Mouse (Mus musculus): Measurements from ENCODE around the gene Sema4f.

Gene Sema4f

DNA sequence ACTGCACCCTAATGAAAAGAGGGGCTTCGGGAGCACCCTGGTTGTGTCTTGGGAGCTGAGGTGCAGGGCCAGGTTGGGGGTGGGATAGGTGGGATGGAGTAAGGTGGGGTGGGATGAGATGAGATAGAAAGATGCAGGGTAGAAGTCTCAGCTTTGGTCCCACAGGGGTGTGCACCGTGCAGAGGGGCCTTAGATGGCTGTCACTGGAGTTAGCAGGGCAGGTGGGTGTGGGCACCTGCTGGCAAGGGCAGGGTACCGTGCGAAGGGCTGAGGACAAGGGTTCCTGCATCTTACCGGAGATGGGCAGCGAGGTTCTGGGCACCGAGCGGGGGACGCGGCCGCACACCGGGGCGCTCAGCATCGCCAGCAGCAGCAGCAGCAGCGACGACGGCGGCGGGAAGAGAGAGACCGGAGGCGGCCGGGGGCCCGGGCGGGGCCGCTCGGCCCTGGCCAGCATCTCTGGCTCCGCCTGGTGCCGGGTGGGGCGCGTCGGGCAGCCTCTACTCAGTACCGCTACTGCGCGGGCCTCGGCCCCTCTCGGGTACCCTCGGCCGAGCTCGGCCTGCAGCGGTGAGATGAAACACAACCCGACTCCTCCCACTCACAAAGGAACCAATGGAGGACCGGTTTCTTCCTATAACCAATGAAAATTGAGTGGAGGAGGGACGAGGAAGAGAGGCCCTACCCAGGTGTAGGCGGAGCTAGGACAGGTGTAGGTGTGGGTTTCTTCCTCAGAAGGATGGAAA lies at the start of gene Sema4f:
TSS of gene Sema4f (minus strand) at position 603 of the 746 bp plus-strand sequence.
- peak; percentile 80 for DNase-seq (ENCODE audit: extremely low spot score, low spot score)

- no peak for DNase-seq (ENCODE audit: extremely low spot score, low spot score)
These were observed 47.9 kb upstream of the Sema4f start for GRCm38 (mm10) chr6:82987411-82987971.

- peak; percentile 44 for DNase-seq (ENCODE audit: extremely low spot score, low spot score)
These were observed 31.5 kb upstream of the Sema4f start for GRCm38 (mm10) chr6:82971031-82971430.

GRCm38 (mm10) chr6:82969249-82970084 lies 29.9 kb upstream of the Sema4f start:
- no peak for DNase-seq (ENCODE audit: extremely low spot score, low spot score)

DNA sequence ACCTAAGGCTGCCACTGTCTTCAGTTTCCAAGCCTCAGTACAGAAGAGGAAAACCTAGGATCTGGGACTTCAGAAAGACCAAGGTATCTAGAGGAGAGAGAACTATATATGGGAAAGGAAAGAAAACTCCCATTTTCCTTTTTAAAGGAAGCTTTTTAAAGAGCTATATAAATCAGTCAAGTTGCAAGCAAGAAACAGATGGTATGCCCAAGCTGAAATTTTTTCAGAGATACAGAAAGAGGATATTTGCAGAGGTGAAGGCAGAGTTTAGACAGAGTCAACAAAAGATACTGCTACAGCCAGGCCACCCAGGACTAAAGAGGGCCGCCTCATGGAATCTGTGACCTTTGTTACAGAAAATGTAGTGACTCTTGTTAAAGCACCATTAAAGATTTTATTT lies 22.1 kb upstream of the Sema4f start:
- DNase-seq (ENCODE audit: extremely low spot score, low spot score): no peak

GRCm38 (mm10) chr6:82956553-82957251 lies 17.1 kb upstream of the Sema4f start:
- DNase-seq (ENCODE audit: extremely low spot score, low spot score): no peak

GRCm38 (mm10) chr6:82946651-82947050 lies 7.1 kb upstream of the Sema4f start, which contains the start of gene M1ap:
Gene M1ap (plus strand): TSS chr6:82946902.
- no peak for DNase-seq (ENCODE audit: extremely low spot score, low spot score)

DNA sequence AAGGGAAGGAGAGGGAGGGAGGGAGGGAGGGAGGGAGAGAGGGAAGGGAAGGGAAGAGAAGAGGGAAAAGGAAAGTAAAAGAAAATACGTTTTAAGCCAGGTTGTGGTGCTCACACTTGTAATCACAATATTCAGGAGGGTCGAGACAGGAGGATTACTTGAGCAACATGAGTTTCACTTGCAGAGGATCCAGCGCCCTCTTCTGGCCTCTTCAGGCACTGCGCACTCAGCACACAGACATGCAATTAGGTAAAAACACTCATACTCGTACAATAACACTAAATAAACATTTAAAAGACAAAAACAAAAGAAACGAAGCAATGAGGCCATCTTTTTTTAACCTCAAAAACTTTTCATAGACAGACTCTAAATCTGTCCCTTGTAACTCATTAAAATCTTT lies 6.2 kb upstream of the Sema4f start:
- no peak for DNase-seq (ENCODE audit: extremely low spot score, low spot score)

- DNase-seq (ENCODE audit: extremely low spot score, low spot score): no peak
These were observed 1.2 kb upstream of the Sema4f start for GRCm38 (mm10) chr6:82940765-82941164.

GRCm38 (mm10) chr6:82934616-82935230 lies 4.8 kb downstream of the Sema4f start:
- DNase-seq (ENCODE audit: extremely low spot score, low spot score): no peak

DNA sequence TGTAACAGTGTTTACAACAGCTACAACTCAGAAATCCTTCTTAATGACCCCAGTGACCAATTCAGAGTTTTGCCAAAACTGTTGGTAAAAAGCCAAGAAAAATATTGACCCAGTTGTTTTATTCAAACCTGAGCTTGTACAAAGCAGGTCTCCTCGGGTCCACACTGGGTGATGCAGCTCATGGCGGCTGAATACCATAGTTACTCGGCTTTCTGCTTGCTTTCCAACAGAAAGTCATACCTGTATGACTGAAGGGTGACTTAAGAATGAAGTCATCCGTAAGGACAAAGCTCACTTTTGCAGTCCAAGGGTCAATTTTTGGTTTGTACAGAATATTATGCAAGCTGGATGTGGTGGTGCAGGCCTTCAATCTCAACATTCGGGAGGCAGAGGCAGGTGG lies 12.0 kb downstream of the Sema4f start:
- no peak for DNase-seq (ENCODE audit: extremely low spot score, low spot score)

GRCm38 (mm10) chr6:82926528-82926927 lies 13.0 kb downstream of the Sema4f start:
- DNase-seq (ENCODE audit: extremely low spot score, low spot score): no peak

GRCm38 (mm10) chr6:82926106-82926505 lies 13.5 kb downstream of the Sema4f start:
- no peak for DNase-seq (ENCODE audit: extremely low spot score, low spot score)

GRCm38 (mm10) chr6:82925005-82925404 lies 14.6 kb downstream of the Sema4f start:
- no peak for DNase-seq (ENCODE audit: extremely low spot score, low spot score)

- DNase-seq (ENCODE audit: extremely low spot score, low spot score): no peak
These were observed 17.9 kb downstream of the Sema4f start for GRCm38 (mm10) chr6:82921426-82922224.

DNA sequence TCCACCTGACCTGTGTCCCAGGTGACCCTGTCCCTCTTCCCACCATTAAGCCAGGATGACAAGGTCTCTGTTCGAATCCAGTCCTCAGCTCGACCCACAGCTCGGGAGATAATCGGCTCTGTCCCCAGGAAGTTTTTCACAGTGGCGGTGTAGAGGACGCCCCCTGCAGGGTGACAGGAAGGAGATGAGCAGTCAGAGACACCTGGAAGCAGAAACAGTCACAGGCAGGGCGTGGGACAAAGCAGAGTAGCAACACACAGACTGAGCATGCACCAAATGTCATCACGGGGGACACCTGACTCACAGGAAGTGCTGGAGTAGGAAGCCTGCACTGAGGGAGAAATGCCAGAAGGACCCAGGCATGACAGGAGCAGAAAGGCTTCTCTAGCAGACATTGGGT lies 20.0 kb downstream of the Sema4f start:
- no peak for DNase-seq (ENCODE audit: extremely low spot score, low spot score)

GRCm38 (mm10) chr6:82918371-82918770 lies 21.2 kb downstream of the Sema4f start:
- DNase-seq (ENCODE audit: extremely low spot score, low spot score): no peak

- peak; percentile 70 for DNase-seq (ENCODE audit: extremely low spot score, low spot score)
These were observed 21.8 kb downstream of the Sema4f start for GRCm38 (mm10) chr6:82917778-82918129.

DNA sequence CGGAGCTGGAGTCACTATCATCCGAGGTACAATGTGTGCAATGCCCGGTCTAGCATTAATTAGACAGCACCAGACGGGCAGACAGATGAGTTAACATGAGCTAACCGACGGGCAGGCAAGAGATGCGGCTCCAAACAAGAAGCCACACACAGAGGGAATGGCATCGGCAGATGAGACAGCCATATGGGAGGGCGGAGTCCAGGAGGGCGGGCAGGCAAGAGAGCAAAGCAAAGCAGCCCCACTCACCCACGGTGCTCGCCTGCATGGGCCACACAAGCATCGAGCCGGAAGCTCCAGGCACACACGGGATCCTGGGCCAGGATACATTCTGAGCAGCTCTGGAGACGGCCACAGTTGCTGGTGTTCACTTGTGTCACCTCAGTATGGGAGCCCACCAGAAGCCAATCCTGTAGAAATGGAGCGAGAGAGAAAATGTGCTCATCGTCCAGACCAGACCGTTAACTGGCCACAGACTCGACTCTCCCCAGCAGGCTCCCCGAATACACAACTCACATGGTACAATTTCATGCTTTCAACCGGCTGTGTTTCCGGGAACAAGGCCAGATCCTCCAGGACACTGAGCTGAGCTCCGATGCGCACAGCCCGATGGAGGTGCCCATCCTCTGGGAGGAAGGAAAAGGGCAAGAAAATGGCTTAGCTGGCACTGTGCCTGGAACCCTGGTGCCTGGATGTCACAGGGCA lies 22.3 kb downstream of the Sema4f start:
- no peak for DNase-seq (ENCODE audit: extremely low spot score, low spot score)

- DNase-seq (ENCODE audit: extremely low spot score, low spot score): no peak
These were observed 23.1 kb downstream of the Sema4f start for GRCm38 (mm10) chr6:82916459-82916858.

Measured in neural tube, embryonic 10.5 days (tissue).